Comparison of ENCODE assay signal across 20 mouse cellular contexts in genomic region chr16:84963527-84963926, GRCm38 (mm10).
A peak's percentile ranks its signal among the peaks of the same experiment; 100 is the strongest.
DNase-seq lines count a peak whose midpoint lies in the region; ATAC-seq lines count a peak whose summit lies in the region.
"Had no signal": no experiment of that assay in that cellular context is flagged by ENCODE, and none has a peak within 500 bp of the region (broad histone marks: within the 10 kb centered on the region; RNA-seq: fewer than 3 reads in every experiment).

No protein-coding gene starts in this region.

- H3K4me2 ChIP-seq in forebrain, embryonic 16.5 days (ENCODE audit: low read length), result no peak overlapping the region
- no peak overlapping the region for H3K4me2 ChIP-seq in forebrain, embryonic 12.5 days
- no peak overlapping the region for H3K4me2 ChIP-seq in hindbrain, embryonic 16.5 days (ENCODE audit: low read length)
- no peak overlapping the region for H3K4me2 ChIP-seq in hindbrain, embryonic 12.5 days (replicated peaks)
- H3K4me2 ChIP-seq: heart, embryonic 11.5 days; heart, embryonic 15.5 days had no signal

- peaks cover 31% of the 10 kb centered on the region for H3K36me3 ChIP-seq in forebrain, embryonic 16.5 days (ENCODE audit: control insufficient read depth, insufficient read depth)
- H3K36me3 ChIP-seq in forebrain, embryonic 12.5 days (replicated peaks), result peaks cover 67% of the 10 kb centered on the region
- H3K36me3 ChIP-seq in hindbrain, embryonic 16.5 days (ENCODE audit: control insufficient read depth, insufficient read depth, low read length), result peaks cover 30% of the 10 kb centered on the region
- peaks cover 48% of the 10 kb centered on the region for H3K36me3 ChIP-seq in hindbrain, embryonic 12.5 days

- no peak overlapping the region for H3K9ac ChIP-seq in forebrain, embryonic 16.5 days (replicated peaks; ENCODE audit: low read depth, low read length)
- H3K9ac ChIP-seq in forebrain, embryonic 12.5 days, result no peak overlapping the region
- H3K9ac ChIP-seq in hindbrain, embryonic 16.5 days (ENCODE audit: low read depth, low read length), result no peak overlapping the region
- no peak overlapping the region for H3K9ac ChIP-seq in hindbrain, embryonic 12.5 days
- H3K9ac ChIP-seq: heart, embryonic 15.5 days had no signal

- WGBS in forebrain, embryonic 16.5 days, result 57% methylated on average over 12 of the region's 12 CpGs
- 74% methylated on average over 12 of the region's 12 CpGs for WGBS in forebrain, embryonic 12.5 days
- 68% methylated on average over 12 of the region's 12 CpGs for WGBS in hindbrain, embryonic 16.5 days
- 90% methylated on average over 12 of the region's 12 CpGs for WGBS in hindbrain, embryonic 12.5 days

- 0 out of 2 replicates have a peak, but pooled peaks have one; percentile 3 for ATAC-seq in forebrain, embryonic 16.5 days
- ATAC-seq in forebrain, embryonic 12.5 days (ENCODE audit: low FRiP score), result no peak
- 0 out of 2 replicates have a peak, but pooled peaks have one; percentile 2 for ATAC-seq in hindbrain, embryonic 16.5 days
- ATAC-seq in hindbrain, embryonic 12.5 days (ENCODE audit: low FRiP score), result no peak
- ATAC-seq: activated CD4-positive, CD25-positive, alpha-beta regulatory T cell, adult 4 months; Patski had no signal

- DNase-seq in left cerebral cortex, postnatal 25 days (ENCODE audit: low spot score in 2 of 2), result peak; percentile 53 to 77
- DNase-seq in left cerebral cortex, postnatal 4 days, result no peak
- DNase-seq in brain, adult 2 months (ENCODE audit: low read depth, low spot score), result peak; percentile 68
- DNase-seq in ovary, postnatal 36 days (ENCODE audit: low spot score), result no peak
- DNase-seq: adrenal gland, postnatal 14 days; cerebellum, adult 18-20 months; cerebellum, postnatal 36 days; gastrocnemius, postnatal 14 days; heart, adult 2 months; heart, postnatal 14 days had no signal

- H3K9me3 ChIP-seq in forebrain, embryonic 16.5 days (ENCODE audit: control insufficient read depth, low read length), result no peaks in the 10 kb centered on the region
- no peaks in the 10 kb centered on the region for H3K9me3 ChIP-seq in forebrain, embryonic 12.5 days
- H3K9me3 ChIP-seq in hindbrain, embryonic 16.5 days (ENCODE audit: control insufficient read depth, low read length), result no peaks in the 10 kb centered on the region
- H3K9me3 ChIP-seq in hindbrain, embryonic 12.5 days (replicated peaks), result no peaks in the 10 kb centered on the region
- H3K9me3 ChIP-seq: embryonic facial prominence, embryonic 10.5 days; heart, embryonic 15.5 days had no signal

- H3K4me1 ChIP-seq in forebrain, embryonic 16.5 days (replicated peaks; ENCODE audit: control insufficient read depth, insufficient read depth, low read length), result 0 out of 2 replicates have a peak, but pooled peaks cover 9% of the 10 kb centered on the region
- no peaks in the 10 kb centered on the region for H3K4me1 ChIP-seq in forebrain, embryonic 12.5 days
- H3K4me1 ChIP-seq in hindbrain, embryonic 16.5 days (ENCODE audit: control insufficient read depth, insufficient read depth, low read depth, low read length), result no peaks in the 10 kb centered on the region
- no peaks in the 10 kb centered on the region for H3K4me1 ChIP-seq in hindbrain, embryonic 12.5 days
- H3K4me1 ChIP-seq: embryonic facial prominence, embryonic 10.5 days; heart, embryonic 15.5 days had no signal

- H3K4me3 ChIP-seq in forebrain, embryonic 16.5 days (replicated peaks; ENCODE audit: low read length), result no peak overlapping the region
- H3K4me3 ChIP-seq in forebrain, embryonic 12.5 days (replicated peaks), result no peak overlapping the region
- no peak overlapping the region for H3K4me3 ChIP-seq in hindbrain, embryonic 16.5 days (ENCODE audit: low read length)
- H3K4me3 ChIP-seq in hindbrain, embryonic 12.5 days, result no peak overlapping the region
- H3K4me3 ChIP-seq: embryonic facial prominence, embryonic 10.5 days; heart, adult 2 months; heart, embryonic 15.5 days had no signal

- H3K27ac ChIP-seq in forebrain, embryonic 16.5 days (ENCODE audit: low read length), result no peak overlapping the region; the same call in 1 of the 2 replicates
- H3K27ac ChIP-seq in forebrain, embryonic 12.5 days, result no peak overlapping the region
- H3K27ac ChIP-seq in hindbrain, embryonic 16.5 days (ENCODE audit: low read depth, low read length), result no peak overlapping the region
- H3K27ac ChIP-seq in hindbrain, embryonic 12.5 days, result no peak overlapping the region
- H3K27ac ChIP-seq: embryonic facial prominence, embryonic 10.5 days; heart, adult 2 months; heart, embryonic 15.5 days; hindbrain, postnatal 0 days had no signal

- intact Hi-C loops in left cerebral cortex, postnatal 25 days (cut with DNase I), result no loop called here
- intact Hi-C loops in left cerebral cortex, postnatal 4 days (cut with DNase I), result no loop called here

- no peaks in the 10 kb centered on the region for H3K27me3 ChIP-seq in forebrain, embryonic 16.5 days (replicated peaks; ENCODE audit: control insufficient read depth, insufficient read depth, low read length)
- no peaks in the 10 kb centered on the region for H3K27me3 ChIP-seq in forebrain, embryonic 12.5 days
- no peaks in the 10 kb centered on the region for H3K27me3 ChIP-seq in hindbrain, embryonic 16.5 days (replicated peaks; ENCODE audit: control insufficient read depth, insufficient read depth, low read length)
- no peaks in the 10 kb centered on the region for H3K27me3 ChIP-seq in hindbrain, embryonic 12.5 days
- H3K27me3 ChIP-seq: heart, embryonic 15.5 days; Patski had no signal

Comparison
In these comparisons a context has a peak if more than half of its experiments do, and no peak if none do; other contexts are left out.
1. ATAC-seq: peak in forebrain, embryonic 16.5 days (single experiment) and hindbrain, embryonic 16.5 days (single experiment); none in forebrain, embryonic 12.5 days (single experiment) and hindbrain, embryonic 12.5 days (single experiment).
2. DNase-seq: peak in left cerebral cortex, postnatal 25 days (2 of 2) and brain, adult 2 months (single experiment); none in left cerebral cortex, postnatal 4 days (single experiment) and ovary, postnatal 36 days (single experiment).